Mouse (Mus musculus) heart, postnatal 0 days (tissue): ENCODE measurements at regions not wholly inside any gene's neighbourhood (a gene's known extent, or its start where the extent isn't known, plus 50 kb on each side); places are given as distances from the start of the nearest gene placed in this dataset.

Source experiments
- CTCF ChIP-seq: IDR thresholded peaks from 2 replicates; pipeline ENCODE4 v1.5.1; 2016; ENCODE audit warnings: antibody characterized with exemption, control low read depth, low read depth
- EP300 ChIP-seq: IDR thresholded peaks from 2 replicates; pipeline ENCODE4 v1.6.1; 2016; ENCODE audit warnings: antibody characterized with exemption, low read depth

- TF ChIP-seq CTCF (no peak), EP300 (peak; percentile 44; the same call in 1 of the 2 replicates)
Observed at GRCm38 (mm10) chr10:117905666-117906266, 59.9 kb upstream of the Rap1b start.
